Mouse (Mus musculus) stomach, postnatal 0 days (tissue): ENCODE results near the gene Copz1.

ENCODE experiments used
- CTCF ChIP-seq: IDR thresholded peaks from 2 replicates; pipeline ENCODE4 v1.5.1; 2016; ENCODE audit warnings: antibody characterized with exemption, low read depth, mild to moderate bottlenecking, moderate library complexity
- EP300 ChIP-seq: optimal IDR thresholded peaks from 2 replicates; pipeline ENCODE3; 2016; ENCODE audit warnings: antibody characterized with exemption

GRCm38 (mm10) chr15:103303916-103304615, 31.6 kb downstream of the Copz1 start:
- no peak for TF ChIP-seq CTCF
- no peak for TF ChIP-seq EP300
